Mouse (Mus musculus): Measurements from ENCODE around the gene Vamp1. TPM values are rescaled to one million over a fixed set of nuclear protein-coding genes. Genes with fewer than 3 reads are reported as not detected.
A peak's percentile ranks its signal among the peaks of the same experiment; 100 is the strongest.

Vamp1 gene
- polyA plus RNA-seq, 1 experiment from 2014 or later, result 4.2 TPM

DNA sequence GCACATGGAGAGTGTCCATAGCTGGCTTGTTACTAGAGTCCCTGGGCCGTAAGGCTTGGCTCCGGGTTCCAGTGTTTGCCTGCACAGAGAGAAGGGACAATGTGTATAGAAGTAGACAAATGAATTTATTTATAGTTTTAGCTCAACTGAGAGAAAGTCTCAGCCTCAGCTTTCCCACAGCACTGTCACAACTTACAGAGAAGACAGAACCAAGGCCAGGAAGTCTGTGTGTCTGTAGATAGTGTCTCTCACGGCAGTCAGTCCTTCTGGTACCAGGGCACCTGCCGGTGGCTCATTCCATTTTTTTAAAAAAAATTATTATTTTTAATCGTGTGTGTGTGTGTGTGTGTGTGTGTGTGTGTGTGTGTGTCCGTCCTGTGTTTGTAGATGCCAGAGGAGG lies 17.2 kb downstream of the Vamp1 start:
- Histone ChIP-seq H3K27me3 (replicated peaks) (no peaks in the 10 kb centered on the region), H3K4me1 (replicated peaks) (peaks cover 31% of the 10 kb centered on the region), H3K36me3 (no peaks in the 10 kb centered on the region), H3K4me3 (no peak overlapping the region), H3K27ac (ENCODE audit: poor library complexity, severe bottlenecking) (0 out of 2 replicates have a peak overlapping the region, but pooled peaks have one; percentile 81), H3K9ac (no peak overlapping the region), H3K4me2 (no peak overlapping the region), H3K9me3 (replicated peaks) (no peaks in the 10 kb centered on the region)
- no peak for ATAC-seq (ENCODE audit: insufficient number of reproducible peaks, low FRiP score)
- 67% methylated on average over 6 of the region's 6 CpGs for WGBS

DNA sequence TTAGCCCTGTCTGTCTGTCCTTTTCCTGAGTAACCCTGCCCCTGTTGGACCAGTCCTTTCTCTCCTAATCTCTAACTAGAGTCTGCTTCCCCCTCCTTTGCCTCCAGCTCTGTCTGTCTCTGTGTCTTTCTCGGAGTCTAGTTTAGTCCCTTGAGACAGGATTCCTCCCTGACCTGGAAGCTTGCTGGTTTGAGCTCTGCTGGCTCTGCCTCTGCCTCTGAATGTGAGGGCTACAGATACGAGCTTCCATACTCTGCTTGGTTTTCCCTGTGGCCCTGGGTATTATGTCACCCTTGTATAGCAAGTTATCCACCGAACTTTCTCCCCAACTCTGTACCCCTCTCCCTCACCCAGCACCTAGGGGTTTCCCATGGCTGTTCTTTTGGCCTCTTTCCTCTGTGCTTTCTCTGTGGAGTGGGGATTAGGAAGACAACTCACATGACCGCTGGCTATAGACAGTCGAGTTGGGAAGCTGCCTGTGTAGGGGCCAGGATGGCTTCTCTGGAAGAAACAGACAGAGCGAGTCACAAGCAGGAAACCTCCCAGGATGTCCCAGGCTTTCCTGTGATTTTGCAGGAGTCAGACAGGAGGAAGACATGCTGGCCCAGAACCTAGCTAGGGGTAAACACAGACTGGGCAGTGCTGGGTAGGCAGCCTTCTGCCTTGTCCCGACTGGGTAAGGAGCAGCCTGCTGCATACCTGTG lies 18.6 kb downstream of the Vamp1 start:
- H3K4me1 ChIP-seq (replicated peaks), result peaks cover 31% of the 10 kb centered on the region
- no peaks in the 10 kb centered on the region for H3K27me3 ChIP-seq (replicated peaks)
- 0 out of 2 replicates have a peak overlapping the region, but pooled peaks have one; percentile 3 for H3K4me2 ChIP-seq
- 47% methylated on average over 7 of the region's 7 CpGs for WGBS
- H3K36me3 ChIP-seq, result no peaks in the 10 kb centered on the region
- no peak for ATAC-seq (ENCODE audit: insufficient number of reproducible peaks, low FRiP score)
- H3K9ac ChIP-seq, result peak overlapping the region; percentile 42; the same call in 1 of the 2 replicates
- no peaks in the 10 kb centered on the region for H3K9me3 ChIP-seq (replicated peaks)
- no peak overlapping the region for H3K4me3 ChIP-seq
- peak overlapping the region; percentile 15; the same call in 1 of the 2 replicates for H3K27ac ChIP-seq (ENCODE audit: poor library complexity, severe bottlenecking)

DNA sequence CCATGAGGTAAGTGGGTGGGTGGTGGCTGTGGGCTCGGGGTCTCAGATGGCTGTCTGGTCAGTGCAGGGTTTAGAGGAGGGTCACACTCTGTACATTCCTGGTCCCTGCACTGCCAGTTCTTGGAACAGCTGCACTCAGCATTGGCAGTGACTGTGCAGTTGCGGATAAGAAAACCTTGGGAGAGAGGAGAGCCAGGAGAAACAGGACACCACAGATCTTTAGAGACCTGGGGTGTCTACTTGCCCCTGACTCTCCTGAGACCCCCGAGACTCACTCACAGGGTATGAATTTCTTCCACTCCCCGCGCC lies 19.1 kb downstream of the Vamp1 start:
- H3K4me2 ChIP-seq, result peak overlapping the region; percentile 3; the same call in 1 of the 2 replicates
- peaks cover 31% of the 10 kb centered on the region for H3K4me1 ChIP-seq (replicated peaks)
- H3K9ac ChIP-seq, result peak overlapping the region; percentile 42; the same call in 1 of the 2 replicates
- H3K9me3 ChIP-seq (replicated peaks), result no peaks in the 10 kb centered on the region
- no peaks in the 10 kb centered on the region for H3K27me3 ChIP-seq (replicated peaks)
- H3K27ac ChIP-seq (ENCODE audit: poor library complexity, severe bottlenecking), result peak overlapping the region; percentile 15; the same call in 1 of the 2 replicates
- no peak overlapping the region for H3K4me3 ChIP-seq
- no peaks in the 10 kb centered on the region for H3K36me3 ChIP-seq
- WGBS, result 54% methylated on average over 5 of the region's 5 CpGs
- ATAC-seq (ENCODE audit: insufficient number of reproducible peaks, low FRiP score), result no peak

DNA sequence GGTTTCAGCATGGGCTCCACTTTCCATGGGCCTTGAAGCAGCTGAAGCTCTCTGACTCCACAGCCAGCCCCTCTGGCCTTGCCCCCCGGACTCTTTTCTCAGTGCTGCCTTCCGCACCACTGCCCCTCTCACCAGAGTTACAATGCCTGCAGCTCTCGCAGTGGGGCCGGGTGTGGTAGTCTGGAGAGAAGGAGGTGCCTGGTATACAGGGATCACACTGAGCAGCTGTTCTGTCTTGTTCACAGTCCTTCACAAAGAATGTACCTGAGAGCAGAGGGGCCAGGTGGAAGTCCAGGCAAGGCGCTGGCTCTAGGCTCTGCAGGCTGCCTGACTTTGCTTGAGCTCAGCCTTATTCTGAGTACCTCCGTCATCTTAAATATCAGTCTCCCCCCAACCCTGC lies 21.0 kb downstream of the Vamp1 start:
- no peak overlapping the region for H3K27ac ChIP-seq (ENCODE audit: poor library complexity, severe bottlenecking)
- no peak overlapping the region for H3K4me3 ChIP-seq
- no peak for ATAC-seq (ENCODE audit: insufficient number of reproducible peaks, low FRiP score)
- peaks cover 27% of the 10 kb centered on the region for H3K4me1 ChIP-seq (replicated peaks)
- H3K36me3 ChIP-seq, result no peaks in the 10 kb centered on the region
- WGBS, result 76% methylated on average over 6 of the region's 6 CpGs
- H3K27me3 ChIP-seq (replicated peaks), result no peaks in the 10 kb centered on the region
- no peak overlapping the region for H3K9ac ChIP-seq
- no peak overlapping the region for H3K4me2 ChIP-seq
- H3K9me3 ChIP-seq (replicated peaks), result no peaks in the 10 kb centered on the region

DNA sequence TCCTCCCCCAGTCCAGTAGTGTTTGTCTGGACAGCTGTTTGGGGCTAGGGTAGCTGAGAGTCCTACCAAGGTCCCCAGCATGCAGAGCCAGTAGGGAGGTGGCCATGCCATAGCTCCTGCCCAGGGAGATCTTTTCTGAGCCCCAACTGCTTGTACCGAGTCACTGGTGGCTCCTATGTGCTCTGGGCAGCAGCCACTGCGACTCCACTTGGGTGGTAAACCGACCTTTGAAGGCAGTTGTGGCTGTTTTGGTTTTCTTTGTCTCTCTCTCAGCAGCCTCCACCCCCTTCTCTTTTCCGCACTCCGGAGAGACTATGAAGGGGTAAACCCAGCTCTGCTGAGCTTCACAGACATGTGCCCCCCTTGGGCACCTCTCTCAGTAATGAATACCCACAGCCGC lies 21.4 kb downstream of the Vamp1 start, which contains the start of gene Cd27:
Gene Cd27 (minus strand): TSS at position 229 of the 400 bp plus-strand sequence.
- Histone ChIP-seq H3K9me3 (replicated peaks) (no peaks in the 10 kb centered on the region), H3K4me2 (no peak within 1 kb of the TSS), H3K4me1 (replicated peaks) (peaks cover 25% of the 10 kb centered on the region), H3K27me3 (replicated peaks) (no peaks in the 10 kb centered on the region), H3K27ac (ENCODE audit: poor library complexity, severe bottlenecking) (no peak within 1 kb of the TSS), H3K4me3 (no peak within 1 kb of the TSS), H3K36me3 (no peaks in the 10 kb centered on the region), H3K9ac (no peak within 1 kb of the TSS)
- 65% methylated on average over 6 of the region's 6 CpGs for WGBS
- no peak for ATAC-seq (ENCODE audit: insufficient number of reproducible peaks, low FRiP score)

DNA sequence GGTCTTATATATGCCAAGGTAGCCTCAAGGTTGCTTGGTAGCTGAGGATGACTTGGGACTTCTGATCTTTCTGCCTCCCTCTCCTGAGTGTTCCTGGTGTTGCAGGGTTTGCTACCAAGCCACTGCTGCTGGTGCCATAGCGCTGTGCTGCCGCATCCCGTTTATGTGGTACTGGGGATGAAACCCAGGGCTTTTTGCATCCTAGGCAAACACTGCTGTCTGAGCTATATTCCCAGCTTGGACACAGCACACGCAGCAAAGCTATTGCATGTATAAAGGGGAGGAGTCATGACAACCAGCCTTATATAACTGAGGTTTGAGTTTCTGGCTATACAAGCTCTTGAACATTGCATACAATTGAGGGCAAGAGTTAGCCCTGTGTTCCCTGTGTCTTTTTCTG lies 22.1 kb downstream of the Vamp1 start:
- 84% methylated on average over 4 of the region's 4 CpGs for WGBS
- Histone ChIP-seq H3K36me3 (no peaks in the 10 kb centered on the region), H3K4me3 (no peak overlapping the region), H3K27ac (ENCODE audit: poor library complexity, severe bottlenecking) (no peak overlapping the region), H3K9me3 (replicated peaks) (no peaks in the 10 kb centered on the region), H3K4me2 (no peak overlapping the region), H3K27me3 (replicated peaks) (no peaks in the 10 kb centered on the region), H3K9ac (no peak overlapping the region), H3K4me1 (replicated peaks) (peaks cover 20% of the 10 kb centered on the region)
- ATAC-seq (ENCODE audit: insufficient number of reproducible peaks, low FRiP score), result no peak

DNA sequence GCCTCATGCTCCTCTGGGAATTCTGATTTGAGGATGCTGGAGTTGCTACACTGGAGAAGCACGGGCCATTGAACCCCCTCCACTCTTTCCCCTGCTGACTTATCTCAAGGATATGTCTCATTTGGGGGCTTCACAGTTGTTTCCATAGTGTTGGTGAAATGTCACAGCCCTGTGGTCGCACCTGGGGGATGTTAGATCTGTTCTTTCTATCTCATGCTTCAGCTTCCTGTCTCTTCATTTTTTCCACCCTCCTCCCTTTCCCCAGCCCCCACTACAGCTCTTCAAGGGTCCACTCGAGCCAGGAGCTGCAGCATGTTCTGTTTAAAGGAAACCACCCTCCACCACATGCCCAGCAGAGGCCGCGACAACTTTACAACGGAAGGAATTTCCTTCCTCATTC lies 23.0 kb downstream of the Vamp1 start:
- 46% methylated on average over 6 of the region's 6 CpGs for WGBS
- Histone ChIP-seq H3K4me1 (replicated peaks) (peaks cover 15% of the 10 kb centered on the region), H3K36me3 (no peaks in the 10 kb centered on the region), H3K9me3 (replicated peaks) (no peaks in the 10 kb centered on the region), H3K9ac (no peak overlapping the region), H3K4me3 (no peak overlapping the region), H3K4me2 (no peak overlapping the region), H3K27me3 (replicated peaks) (no peaks in the 10 kb centered on the region), H3K27ac (ENCODE audit: poor library complexity, severe bottlenecking) (no peak overlapping the region)
- no peak for ATAC-seq (ENCODE audit: insufficient number of reproducible peaks, low FRiP score)

DNA sequence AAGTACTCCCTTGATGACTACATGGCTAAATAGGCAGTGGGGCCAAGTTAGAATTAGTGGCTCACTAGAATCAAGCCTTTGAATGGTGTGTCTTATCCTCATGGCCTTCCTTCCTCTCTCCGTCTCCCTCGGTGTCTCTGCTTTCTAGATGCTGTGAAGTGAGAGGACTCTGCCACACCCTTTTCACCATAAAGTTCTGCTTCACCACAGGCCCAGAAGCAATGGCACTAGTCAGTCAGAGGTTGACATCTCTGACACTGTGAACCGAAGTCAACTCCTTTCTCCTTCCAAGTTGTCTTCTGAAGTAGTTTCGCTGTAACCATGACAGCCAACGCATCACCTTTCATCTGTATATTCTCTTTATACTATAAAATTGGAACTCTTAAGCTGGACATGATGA lies 24.2 kb downstream of the Vamp1 start:
- no peaks in the 10 kb centered on the region for H3K27me3 ChIP-seq (replicated peaks)
- ATAC-seq (ENCODE audit: insufficient number of reproducible peaks, low FRiP score), result no peak
- 91% methylated on average over 5 of the region's 5 CpGs for WGBS

DNA sequence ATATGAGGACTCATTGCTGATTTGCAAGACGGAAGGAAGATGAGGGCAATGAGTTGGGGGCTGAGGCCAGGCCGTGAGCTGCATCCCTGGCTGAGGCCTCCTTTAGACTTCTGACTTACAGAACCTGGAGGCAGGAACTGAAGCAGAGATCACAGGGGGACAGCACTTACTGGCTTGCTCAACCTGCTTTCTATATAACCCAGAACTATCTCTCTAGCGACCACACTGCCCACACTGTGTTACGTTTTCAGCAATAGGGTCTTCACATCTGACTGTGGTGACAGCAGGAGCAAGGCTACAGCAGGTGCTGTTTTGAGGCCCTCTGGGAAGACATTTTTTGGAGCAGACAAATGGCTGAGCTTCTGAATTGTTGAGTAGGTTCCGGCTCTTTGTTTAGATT lies 25.3 kb downstream of the Vamp1 start:
- ATAC-seq (ENCODE audit: insufficient number of reproducible peaks, low FRiP score), result no peak
- Histone ChIP-seq H3K9me3 (replicated peaks) (no peaks in the 10 kb centered on the region), H3K27me3 (replicated peaks) (no peaks in the 10 kb centered on the region), H3K9ac (no peak overlapping the region), H3K4me3 (no peak overlapping the region), H3K4me2 (no peak overlapping the region), H3K27ac (ENCODE audit: poor library complexity, severe bottlenecking) (no peak overlapping the region), H3K4me1 (replicated peaks) (no peaks in the 10 kb centered on the region), H3K36me3 (no peaks in the 10 kb centered on the region)
- WGBS, result 78% methylated on average over 5 of the region's 5 CpGs

More for the DNA sequence above, 24.2 kb downstream of the Vamp1 start:
- Histone ChIP-seq H3K9me3 (replicated peaks) (no peaks in the 10 kb centered on the region), H3K27ac (ENCODE audit: poor library complexity, severe bottlenecking) (no peak overlapping the region), H3K9ac (no peak overlapping the region), H3K4me2 (no peak overlapping the region), H3K36me3 (no peaks in the 10 kb centered on the region), H3K4me3 (no peak overlapping the region), H3K4me1 (replicated peaks) (peaks cover 3% of the 10 kb centered on the region)

DNA sequence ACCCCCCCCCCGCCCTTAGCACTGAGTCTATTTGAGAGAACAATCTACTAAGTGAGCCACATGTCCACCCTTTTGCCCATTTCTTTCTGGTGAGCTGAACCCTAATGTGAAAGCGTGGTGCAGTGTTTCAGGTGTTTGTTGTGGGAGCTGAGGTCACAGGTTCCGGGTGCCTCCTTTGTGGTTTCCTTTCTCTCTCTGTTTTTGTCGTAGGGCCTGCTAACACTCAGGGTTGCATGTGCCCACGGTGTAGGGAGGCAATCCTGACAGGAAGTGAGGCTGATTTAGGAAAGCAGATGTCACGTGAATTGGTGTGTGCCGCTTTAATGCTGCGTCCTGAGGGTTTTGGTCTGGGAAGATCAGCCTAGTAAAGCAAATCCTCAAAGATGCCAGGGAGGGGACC lies 26.2 kb downstream of the Vamp1 start:
- Histone ChIP-seq H3K4me3 (no peak overlapping the region), H3K27me3 (replicated peaks) (no peaks in the 10 kb centered on the region), H3K9ac (no peak overlapping the region), H3K27ac (ENCODE audit: poor library complexity, severe bottlenecking) (no peak overlapping the region), H3K4me2 (no peak overlapping the region), H3K36me3 (no peaks in the 10 kb centered on the region), H3K4me1 (replicated peaks) (no peaks in the 10 kb centered on the region), H3K9me3 (replicated peaks) (no peaks in the 10 kb centered on the region)
- 81% methylated on average over 8 of the region's 8 CpGs for WGBS
- no peak for ATAC-seq (ENCODE audit: insufficient number of reproducible peaks, low FRiP score)

DNA sequence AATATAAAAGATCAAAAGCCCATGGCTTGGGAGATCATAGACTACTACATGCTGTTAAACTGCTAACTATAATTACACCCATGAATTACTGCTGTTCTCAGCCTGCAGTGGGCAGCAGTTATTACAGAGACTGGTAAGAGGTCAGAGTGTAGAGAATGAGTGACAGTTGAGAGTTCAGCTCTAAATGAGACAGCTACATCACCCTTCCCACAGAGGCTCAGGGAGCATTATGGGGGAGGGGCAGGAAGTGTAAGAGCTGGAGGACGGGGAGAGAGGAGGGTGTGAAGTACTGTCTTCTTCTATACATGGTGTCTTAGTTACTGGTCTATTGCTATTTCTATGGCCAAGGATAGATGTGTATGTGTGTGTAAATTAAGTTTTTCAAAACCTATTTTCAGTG lies 29.2 kb downstream of the Vamp1 start:
- no peaks in the 10 kb centered on the region for H3K4me1 ChIP-seq (replicated peaks)
- 19% methylated on average over 1 of the region's 1 CpGs for WGBS
- H3K4me3 ChIP-seq, result no peak overlapping the region
- H3K27ac ChIP-seq (ENCODE audit: poor library complexity, severe bottlenecking), result no peak overlapping the region
- H3K27me3 ChIP-seq (replicated peaks), result no peaks in the 10 kb centered on the region
- no peak for ATAC-seq (ENCODE audit: insufficient number of reproducible peaks, low FRiP score)
- H3K9ac ChIP-seq, result no peak overlapping the region
- no peaks in the 10 kb centered on the region for H3K9me3 ChIP-seq (replicated peaks)
- H3K36me3 ChIP-seq, result no peaks in the 10 kb centered on the region
- no peak overlapping the region for H3K4me2 ChIP-seq

DNA sequence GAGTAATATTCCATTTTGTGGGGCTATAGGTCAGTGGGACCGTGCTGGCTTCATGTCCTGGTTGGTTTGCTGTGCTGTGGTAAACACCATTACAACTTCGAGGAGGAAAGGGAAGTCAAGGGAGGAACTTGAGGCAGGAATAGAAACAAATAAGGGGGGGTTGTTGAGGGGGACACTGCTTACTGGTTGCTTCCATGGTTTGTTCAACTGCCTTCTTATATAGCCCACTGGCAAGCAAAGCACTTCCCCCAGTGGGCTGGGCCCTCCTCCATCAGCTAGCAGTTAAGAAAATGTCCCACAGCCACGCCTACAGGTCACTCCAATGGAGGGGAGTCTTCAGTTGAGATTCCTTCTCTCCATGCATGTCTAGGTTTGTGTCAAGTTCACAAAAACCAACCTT lies 36.9 kb downstream of the Vamp1 start:
- Histone ChIP-seq H3K9ac (no peak overlapping the region), H3K27me3 (replicated peaks) (no peaks in the 10 kb centered on the region), H3K9me3 (replicated peaks) (no peaks in the 10 kb centered on the region), H3K27ac (ENCODE audit: poor library complexity, severe bottlenecking) (no peak overlapping the region), H3K4me2 (no peak overlapping the region), H3K4me3 (no peak overlapping the region), H3K36me3 (no peaks in the 10 kb centered on the region), H3K4me1 (replicated peaks) (no peaks in the 10 kb centered on the region)
- 74% methylated on average over 3 of the region's 3 CpGs for WGBS
- ATAC-seq (ENCODE audit: insufficient number of reproducible peaks, low FRiP score), result no peak

All from heart, embryonic 12.5 days (tissue).